Mouse (Mus musculus): ENCODE results near the gene B9d2.

B9d2 gene

GRCm38 (mm10) chr7:25680514-25681258, at the start of gene B9d2:
Gene B9d2 (plus strand): TSS chr7:25680780.
- DNase-seq (ENCODE audit: extremely low read depth, low read depth) = peak; percentile 99

- no peak for DNase-seq (ENCODE audit: extremely low read depth, low read depth)
Measured at GRCm38 (mm10) chr7:25632679-25633078, 47.9 kb upstream of the B9d2 start.

DNA sequence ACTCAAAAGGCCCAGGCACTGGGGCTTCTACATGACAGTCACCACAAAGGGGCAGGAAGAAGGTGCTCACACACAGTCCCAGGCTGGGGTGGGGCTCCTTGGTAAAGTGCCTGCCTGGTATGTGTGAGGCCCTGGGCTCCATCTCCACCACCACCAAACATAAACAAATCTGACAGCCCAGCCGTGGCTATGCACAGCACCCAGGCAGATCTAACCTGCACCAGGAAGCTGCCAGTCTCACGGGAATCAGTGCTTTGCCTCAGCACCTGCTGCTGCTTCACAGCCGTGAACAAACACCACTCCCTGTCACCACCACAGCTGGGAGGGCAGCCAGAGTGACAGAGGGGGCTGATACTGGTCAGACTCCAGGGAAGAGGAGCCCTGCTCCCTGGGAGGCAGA, 44.2 kb upstream of the B9d2 start:
- no peak for DNase-seq (ENCODE audit: extremely low read depth, low read depth)

- no peak for DNase-seq (ENCODE audit: extremely low read depth, low read depth)
Measured at GRCm38 (mm10) chr7:25637099-25637498, 43.5 kb upstream of the B9d2 start.

DNA sequence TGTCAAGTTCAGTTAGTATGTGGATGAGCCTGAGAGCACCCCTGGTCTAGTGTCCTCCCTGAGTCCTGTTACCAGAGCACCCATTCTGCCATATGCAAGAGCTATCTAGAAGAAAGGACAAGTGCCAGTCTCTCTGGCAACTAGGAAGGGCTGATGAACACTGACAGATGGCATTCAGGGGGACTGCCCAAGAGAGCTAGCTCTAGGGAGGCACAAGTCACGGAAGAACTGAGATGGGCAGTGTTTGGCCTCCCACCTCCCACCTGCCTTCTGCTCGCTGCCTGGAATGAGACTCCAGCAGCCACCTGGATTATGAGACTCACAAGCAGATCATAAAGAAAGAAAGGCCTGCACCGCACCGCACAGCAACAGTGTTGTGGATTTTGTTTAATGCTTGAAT, 40.8 kb upstream of the B9d2 start:
- DNase-seq (ENCODE audit: extremely low read depth, low read depth) = no peak

GRCm38 (mm10) chr7:25644136-25644535, 36.4 kb upstream of the B9d2 start:
- DNase-seq (ENCODE audit: extremely low read depth, low read depth) = no peak

DNA sequence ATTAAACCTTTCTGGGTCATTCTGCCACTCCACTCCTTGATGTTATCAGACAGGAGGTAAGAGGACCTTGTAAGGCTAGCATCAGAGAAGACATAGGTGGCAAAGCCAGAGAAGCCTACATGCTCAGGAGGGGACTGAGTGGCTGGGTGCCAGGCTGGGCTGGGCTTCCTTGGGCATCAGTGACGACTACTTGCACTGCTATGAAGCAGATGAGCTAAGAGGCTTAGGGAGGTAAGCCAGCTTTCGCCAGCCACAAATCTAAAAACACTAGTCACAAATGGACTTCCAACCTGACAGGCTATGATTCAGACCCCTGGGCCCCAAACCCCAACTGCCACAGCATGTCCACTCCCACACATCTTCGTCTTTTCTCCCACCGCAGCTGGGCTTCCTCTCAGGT, 35.9 kb upstream of the B9d2 start:
- no peak for DNase-seq (ENCODE audit: extremely low read depth, low read depth)

DNA sequence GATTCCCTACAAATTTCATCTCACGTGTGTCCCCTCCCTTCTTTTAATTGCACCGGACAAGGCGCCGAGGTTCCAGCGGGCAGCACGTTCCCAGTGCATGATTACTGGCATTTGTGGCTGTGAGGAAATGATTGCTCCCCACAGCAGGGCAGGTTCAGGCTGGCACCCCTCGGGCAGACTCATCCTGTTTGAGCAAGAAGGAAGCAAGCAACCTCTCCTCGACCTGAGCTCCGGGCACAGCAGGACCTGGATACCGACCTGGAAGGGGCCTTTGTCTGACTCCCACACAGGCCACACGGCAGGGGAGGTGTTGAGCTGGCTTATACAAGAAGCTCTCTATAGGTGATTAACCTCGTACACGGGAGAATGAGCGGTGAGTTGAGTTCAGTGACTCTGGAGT, 35.5 kb upstream of the B9d2 start:
- no peak for DNase-seq (ENCODE audit: extremely low read depth, low read depth)

DNA sequence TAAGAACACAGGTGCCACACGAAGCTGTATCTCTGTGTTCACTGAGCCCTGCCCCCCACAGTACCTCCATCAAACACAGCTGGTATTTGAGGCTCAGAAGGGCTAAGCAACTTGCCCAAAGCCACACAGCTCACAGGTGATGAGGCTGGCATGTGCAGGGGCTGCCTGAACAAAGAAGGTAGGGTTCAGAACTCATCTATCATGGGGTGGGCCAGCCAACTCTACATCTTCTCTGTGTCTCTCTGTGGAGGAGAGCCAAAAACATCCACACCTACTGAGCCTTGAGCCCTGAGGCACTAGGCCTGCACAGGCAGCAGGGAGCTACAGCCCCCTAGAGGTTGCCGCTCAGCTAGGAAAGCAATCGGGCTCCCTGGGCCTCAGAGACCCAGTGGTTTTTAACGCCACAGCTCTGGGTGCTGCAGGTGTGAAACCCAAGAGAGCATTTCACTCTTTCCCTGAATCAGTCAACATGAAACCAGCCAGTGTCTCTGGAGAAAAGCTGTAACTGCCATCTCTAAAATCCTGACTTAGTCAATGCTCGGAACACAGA, 32.9 kb upstream of the B9d2 start:
- DNase-seq (ENCODE audit: extremely low read depth, low read depth) = no peak

GRCm38 (mm10) chr7:25649839-25650238, 30.7 kb upstream of the B9d2 start:
- no peak for DNase-seq (ENCODE audit: extremely low read depth, low read depth)

GRCm38 (mm10) chr7:25651281-25651680, 29.3 kb upstream of the B9d2 start:
- no peak for DNase-seq (ENCODE audit: extremely low read depth, low read depth)

DNA sequence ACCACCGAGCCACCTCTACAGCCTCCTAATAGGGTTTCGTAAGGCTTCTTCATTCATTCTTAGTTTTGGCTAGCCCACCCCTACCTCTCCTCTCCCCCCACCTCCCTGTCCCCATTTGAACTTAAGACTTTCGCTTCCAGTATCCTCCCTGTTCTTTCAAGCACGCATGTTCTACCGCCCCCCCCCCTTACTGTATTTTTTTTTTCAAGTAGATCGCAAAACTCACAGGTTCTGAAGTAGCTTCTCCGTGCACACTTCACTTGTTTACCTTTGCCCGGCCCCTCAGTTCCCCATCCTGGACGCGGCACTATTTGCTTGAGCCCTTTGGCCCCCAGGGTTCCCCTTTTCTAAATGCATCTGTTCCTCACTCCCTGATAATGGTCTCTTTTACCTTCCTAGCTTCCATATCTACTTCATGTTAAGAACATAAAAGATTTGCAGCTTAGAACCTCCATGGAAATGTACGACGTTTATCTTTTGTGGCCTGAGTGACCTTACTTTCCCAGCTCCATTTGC, 28.3 kb upstream of the B9d2 start:
- DNase-seq (ENCODE audit: extremely low read depth, low read depth) = no peak

- no peak for DNase-seq (ENCODE audit: extremely low read depth, low read depth)
Measured at GRCm38 (mm10) chr7:25655601-25656428, 24.8 kb upstream of the B9d2 start.

DNA sequence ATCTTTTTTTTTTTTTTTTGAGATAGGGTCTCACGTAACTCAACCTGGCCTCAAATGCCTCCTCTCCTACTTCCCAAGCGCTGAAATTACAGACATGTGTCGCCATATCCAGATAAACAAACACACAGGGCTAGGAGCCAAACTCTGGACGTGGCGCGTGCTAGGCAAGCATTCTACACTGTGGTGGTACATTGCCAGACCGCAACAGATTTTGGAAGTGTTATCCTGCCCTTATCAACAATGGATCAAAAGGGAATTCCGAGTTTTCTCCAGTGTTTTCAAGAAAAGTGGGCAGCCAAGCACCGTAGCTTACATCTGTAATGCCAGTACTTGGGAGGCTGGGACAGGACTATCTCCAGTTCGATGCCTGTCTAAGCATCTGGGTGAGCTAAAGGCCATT, 22.8 kb upstream of the B9d2 start:
- DNase-seq (ENCODE audit: extremely low read depth, low read depth) = no peak

- DNase-seq (ENCODE audit: extremely low read depth, low read depth) = peak; percentile 98
Measured at GRCm38 (mm10) chr7:25658657-25659472, 21.7 kb upstream of the B9d2 start, which contains the start of the genes Bckdha and Exosc5. Gene Bckdha (minus strand): TSS chr7:25658981. Gene Exosc5 (plus strand): TSS chr7:25659164.

GRCm38 (mm10) chr7:25666381-25666780, 14.2 kb upstream of the B9d2 start:
- no peak for DNase-seq (ENCODE audit: extremely low read depth, low read depth)

- DNase-seq (ENCODE audit: extremely low read depth, low read depth) = no peak
Measured at GRCm38 (mm10) chr7:25669158-25669557, 11.4 kb upstream of the B9d2 start.

- DNase-seq (ENCODE audit: extremely low read depth, low read depth) = no peak
Measured at GRCm38 (mm10) chr7:25669631-25670030, 10.9 kb upstream of the B9d2 start.

DNA sequence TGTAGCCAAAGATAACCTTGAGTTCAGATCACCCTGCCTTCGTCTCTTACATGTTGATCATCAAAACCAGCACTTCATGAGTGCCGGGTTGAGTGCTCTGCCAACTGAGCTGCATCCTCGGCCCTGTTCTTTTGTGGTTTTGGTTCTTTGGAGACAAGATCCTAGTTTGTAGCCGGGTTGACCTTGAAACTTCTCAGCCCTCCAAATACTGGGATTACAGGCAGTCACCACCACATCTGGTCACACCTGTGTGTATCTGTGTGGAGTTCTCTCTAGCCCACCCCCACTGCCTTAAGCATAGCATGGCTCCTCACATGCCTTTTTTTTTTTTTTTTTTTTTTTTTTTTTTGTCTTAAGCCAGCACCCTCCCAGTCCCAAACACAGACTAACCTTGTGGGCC, 10.5 kb upstream of the B9d2 start:
- no peak for DNase-seq (ENCODE audit: extremely low read depth, low read depth)

GRCm38 (mm10) chr7:25671686-25672085, 8.9 kb upstream of the B9d2 start:
- no peak for DNase-seq (ENCODE audit: extremely low read depth, low read depth)

GRCm38 (mm10) chr7:25672442-25672841, 8.1 kb upstream of the B9d2 start:
- DNase-seq (ENCODE audit: extremely low read depth, low read depth) = no peak

All from MEL-GATA-1-ER (cell line).